Mouse (Mus musculus): ENCODE measurements around the gene Psme3.

The Psme3 gene

GRCm38 (mm10) chr11:101315665-101316500 lies at the start of gene Psme3:
Psme3 (plus strand) TSS chr11:101316213.
- DNase-seq (ENCODE audit: low spot score), result peak; percentile 89

DNA sequence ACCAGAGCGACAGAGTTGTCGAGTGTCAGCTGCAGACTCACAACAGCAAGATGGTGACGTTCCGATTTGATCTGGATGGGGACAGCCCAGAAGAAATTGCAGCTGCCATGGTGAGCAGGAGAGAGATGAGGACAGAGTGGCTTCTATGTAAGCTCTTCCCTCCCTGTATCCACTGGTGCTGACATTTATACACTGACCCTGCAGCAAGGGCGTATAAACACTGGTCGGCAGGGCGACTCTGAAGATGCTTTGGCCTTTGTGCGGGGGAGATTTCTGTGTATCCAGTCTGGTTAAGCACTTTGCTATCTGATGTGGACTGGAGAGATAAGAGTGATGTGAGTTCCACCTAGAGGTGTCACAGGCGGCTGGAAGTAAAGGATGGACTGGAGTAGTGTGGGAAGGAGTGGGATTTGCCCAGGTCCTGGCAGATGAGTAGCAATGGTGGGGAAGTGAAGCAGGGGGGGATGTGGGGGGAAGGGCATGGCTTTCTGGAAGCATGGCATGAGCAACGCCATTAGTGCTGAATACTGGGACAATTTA lies 46.4 kb upstream of the Psme3 start:
- no peak for DNase-seq (ENCODE audit: low spot score)

- DNase-seq (ENCODE audit: low spot score), result no peak
Observed at GRCm38 (mm10) chr11:101272446-101272845, 43.6 kb upstream of the Psme3 start.

DNA sequence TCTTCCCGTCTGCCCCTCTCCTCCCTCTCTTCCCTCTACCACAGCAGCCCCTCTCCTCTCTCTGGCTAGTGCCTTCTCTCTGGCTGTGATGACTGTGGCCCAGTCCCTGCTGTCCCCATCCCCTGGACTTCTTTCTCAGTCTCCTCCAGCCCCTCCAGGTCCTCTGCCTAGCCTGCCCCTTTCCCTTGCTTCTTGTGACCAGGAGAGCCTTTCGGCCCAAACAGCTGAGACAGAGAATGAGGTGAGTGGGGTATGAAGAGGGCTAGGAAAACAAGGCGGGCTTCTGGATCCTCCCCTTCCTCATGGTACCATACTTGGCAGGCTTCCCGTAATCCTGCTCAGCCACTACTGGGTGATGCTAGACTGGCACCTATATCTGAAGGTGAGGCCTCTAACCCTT lies 40.7 kb upstream of the Psme3 start:
- DNase-seq (ENCODE audit: low spot score), result no peak

GRCm38 (mm10) chr11:101276319-101277070 lies 39.5 kb upstream of the Psme3 start:
- DNase-seq (ENCODE audit: low spot score), result no peak

GRCm38 (mm10) chr11:101277381-101278222 lies 38.4 kb upstream of the Psme3 start:
- DNase-seq (ENCODE audit: low spot score), result no peak

GRCm38 (mm10) chr11:101278223-101279192 lies 37.5 kb upstream of the Psme3 start, which contains the start of the genes Cntd1 and Coa3:
Cntd1 (plus strand) TSS chr11:101279012.
Coa3 (minus strand) TSS chr11:101279114.
- DNase-seq (ENCODE audit: low spot score), result peak; percentile 70

GRCm38 (mm10) chr11:101279193-101279569 lies 36.8 kb upstream of the Psme3 start:
- DNase-seq (ENCODE audit: low spot score), result no peak

DNA sequence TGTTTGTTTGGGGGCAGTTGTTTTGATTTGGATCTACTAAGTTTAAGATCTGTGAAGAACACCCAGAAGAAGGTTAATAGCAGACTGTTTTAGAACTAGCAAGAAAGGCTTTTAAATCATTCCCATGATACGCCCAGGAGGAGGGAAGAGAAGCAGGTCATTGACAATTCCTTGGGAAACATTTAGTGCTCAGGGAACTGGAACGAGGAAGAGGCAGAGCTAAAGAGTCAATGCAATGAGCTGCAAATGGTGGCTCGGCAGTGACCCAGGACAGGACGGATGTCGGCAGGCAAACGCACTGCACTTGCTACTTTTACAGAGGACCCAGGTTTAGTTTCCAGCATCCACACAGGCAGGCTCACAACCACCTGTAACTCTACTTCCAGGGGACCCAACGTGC lies 35.2 kb upstream of the Psme3 start:
- no peak for DNase-seq (ENCODE audit: low spot score)

DNA sequence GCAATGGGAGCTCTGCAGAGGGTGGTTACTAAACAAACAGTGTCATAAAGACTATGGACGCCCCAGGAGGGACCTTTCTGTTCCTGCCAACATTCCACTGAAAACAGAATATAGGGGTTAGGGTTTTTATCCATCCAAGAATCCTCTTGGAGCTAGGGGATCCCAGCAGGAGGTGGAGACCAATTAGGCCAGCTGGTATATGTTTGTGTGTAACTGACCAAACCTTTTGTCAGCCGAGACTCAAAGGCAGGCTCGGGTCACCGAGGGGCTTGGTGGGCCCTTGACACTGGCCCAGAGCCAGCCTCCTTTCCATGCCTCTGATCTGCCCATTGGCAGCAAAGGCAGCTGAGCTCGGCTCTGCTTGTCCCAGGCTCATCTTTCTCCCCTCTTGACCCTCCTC lies 33.1 kb upstream of the Psme3 start:
- DNase-seq (ENCODE audit: low spot score), result no peak

GRCm38 (mm10) chr11:101283805-101284204 lies 32.2 kb upstream of the Psme3 start:
- DNase-seq (ENCODE audit: low spot score), result no peak

DNA sequence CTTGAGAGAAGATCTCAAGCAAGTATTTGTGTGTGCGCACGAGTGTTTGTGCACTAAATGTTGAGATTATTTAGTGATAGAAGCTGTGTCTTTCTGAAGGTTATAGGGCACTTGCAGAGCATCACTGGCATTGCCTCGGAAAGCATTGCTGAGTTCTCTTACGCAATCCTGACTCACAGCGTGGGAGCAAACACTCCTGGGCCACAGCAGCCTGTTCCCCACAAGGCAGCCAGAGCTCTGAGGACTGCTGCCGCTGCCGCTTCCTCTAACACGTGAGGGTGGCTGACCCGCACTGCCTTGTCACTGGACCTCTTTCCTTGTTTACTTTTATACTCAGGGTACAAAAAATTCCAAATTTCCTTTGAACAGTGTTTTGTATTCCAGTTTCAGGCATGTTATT lies 28.7 kb upstream of the Psme3 start:
- DNase-seq (ENCODE audit: low spot score), result no peak

- no peak for DNase-seq (ENCODE audit: low spot score)
Observed at GRCm38 (mm10) chr11:101291231-101291630, 24.8 kb upstream of the Psme3 start.

- no peak for DNase-seq (ENCODE audit: low spot score)
Observed at GRCm38 (mm10) chr11:101295191-101295590, 20.8 kb upstream of the Psme3 start.

DNA sequence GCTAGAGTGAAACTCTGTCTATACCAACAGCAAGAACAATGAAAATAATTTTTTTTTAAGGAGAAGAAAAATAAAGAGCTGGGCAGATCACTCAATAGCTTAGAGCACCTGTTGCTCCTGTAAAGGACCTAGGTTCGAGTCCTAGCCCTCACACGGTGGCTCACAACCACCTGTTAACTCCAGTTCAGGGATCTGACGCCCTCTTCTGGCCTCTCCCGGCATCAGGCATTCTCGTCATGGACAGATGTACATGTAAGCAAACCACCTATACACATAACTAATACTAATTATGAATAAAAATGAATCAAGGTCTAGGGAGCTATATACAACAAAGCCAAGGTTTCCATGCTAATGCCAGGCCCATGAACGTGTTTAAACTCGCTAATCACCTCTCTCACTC lies 15.1 kb upstream of the Psme3 start:
- DNase-seq (ENCODE audit: low spot score), result no peak

DNA sequence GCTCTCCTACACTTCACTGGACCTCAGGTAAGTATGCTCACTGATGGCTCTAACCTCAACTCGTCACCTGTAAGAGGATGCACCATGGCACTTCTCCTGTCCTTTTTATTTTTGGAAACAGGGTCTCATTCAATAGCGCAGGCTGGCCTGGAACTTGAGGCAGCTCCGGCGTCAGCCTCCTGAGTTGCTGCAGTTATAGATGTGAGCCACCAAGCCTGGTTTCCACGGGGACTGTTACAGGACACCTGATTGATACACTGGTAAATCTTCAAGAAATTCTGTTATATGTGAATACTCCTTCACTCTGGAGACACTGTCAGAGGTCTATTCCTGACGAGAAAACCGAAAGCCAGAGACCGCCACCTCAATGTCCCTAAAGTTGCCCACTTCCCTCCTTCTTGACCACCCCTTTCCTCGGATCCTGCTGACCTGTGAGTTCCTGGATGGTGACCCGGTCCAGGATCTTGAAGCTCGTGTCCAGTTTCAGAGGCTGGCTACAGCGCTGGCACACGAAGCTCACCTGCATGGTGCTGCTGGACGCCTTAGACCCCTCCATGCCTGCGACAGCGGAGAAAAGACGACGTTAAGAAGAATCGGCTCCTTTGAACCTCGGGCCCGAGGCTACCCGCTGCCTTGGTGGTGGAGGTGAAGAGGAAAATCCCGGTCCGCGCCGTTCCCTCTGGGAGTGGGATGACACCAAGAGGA lies 14.6 kb upstream of the Psme3 start:
- no peak for DNase-seq (ENCODE audit: low spot score)

DNA sequence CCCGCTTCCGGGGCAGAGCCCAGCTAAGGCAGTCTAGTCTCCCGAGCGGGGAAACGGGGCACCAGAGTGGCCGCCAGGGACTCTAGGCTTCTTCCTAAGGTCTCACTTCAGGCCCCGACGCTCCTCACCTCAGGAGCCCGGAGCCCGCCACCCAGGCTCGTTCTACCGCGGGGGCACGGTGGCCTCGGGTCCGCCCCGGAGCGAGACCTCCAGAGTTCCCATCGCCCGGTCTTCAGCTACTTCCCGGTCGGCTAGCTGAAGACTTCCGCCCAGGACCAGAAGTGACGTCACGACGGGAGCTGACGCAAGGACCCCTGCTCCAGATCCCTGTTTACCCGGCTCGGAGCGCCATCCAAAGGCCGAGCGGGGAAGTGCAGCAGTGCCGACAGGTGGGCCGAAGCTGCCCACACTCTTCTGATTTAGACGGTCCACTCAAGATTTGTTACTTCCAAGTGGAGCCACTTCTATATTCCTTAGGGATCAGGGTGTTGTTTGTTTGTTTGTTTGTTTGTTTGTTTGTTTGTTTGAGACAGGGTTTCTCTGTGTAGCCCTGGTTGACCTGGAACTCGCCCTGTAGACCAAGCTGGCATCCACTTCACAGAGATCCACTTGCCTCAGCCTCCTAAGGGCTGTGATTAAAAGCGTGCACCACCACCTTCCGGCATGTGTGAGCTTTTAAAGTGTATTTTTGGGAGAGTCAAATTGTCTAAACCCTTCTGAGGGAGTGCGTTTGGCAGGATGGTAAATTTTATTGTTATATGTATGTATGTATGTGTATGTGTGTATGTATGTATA lies 13.8 kb upstream of the Psme3 start, which contains the start of gene Becn1:
Gene Becn1, minus strand, starts transcription at position 283 of the 795 bp plus-strand sequence.
- DNase-seq (ENCODE audit: low spot score), result peak; percentile 99

DNA sequence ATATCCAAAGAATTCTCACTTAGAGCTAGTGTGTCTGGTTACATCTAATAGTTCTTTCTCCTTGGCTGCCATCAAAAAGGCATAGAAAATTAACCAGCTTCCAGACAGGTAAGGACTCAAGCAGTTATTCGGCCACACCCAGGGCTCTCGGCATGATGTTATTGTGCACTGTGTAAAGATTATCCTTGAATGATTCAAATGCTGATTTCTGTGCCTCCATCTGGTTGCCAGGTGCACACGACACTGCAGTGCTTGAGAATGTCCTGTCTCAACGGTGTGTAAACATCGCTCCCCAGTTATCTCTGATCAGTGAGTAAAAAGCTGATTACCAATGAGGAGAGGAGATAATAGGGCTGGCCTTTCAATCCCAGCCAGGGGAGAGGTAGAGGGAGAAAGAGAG lies 8.3 kb upstream of the Psme3 start:
- no peak for DNase-seq (ENCODE audit: low spot score)

DNA sequence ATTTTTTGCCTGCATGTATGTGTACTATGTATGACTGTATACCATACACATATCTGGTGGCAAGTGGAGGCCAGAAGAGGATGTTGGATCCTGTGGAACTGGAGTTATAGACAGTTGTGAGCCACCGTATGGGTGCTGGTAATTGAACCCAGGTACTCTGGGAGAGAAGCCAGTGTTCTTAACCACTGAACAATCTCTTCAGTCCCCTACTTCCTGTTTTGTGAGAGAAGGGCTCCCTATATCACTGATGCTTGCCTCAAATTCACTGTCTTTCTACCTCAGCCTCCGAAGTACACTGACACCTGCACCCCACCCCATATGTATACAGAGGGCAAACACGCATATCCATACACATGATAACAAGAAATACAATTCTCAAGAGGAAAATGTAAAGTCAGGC lies 4.9 kb upstream of the Psme3 start:
- no peak for DNase-seq (ENCODE audit: low spot score)

Measured in urinary bladder, postnatal 25 days (tissue).